Mouse (Mus musculus): ENCODE measurements around the gene Pdgfc.

GRCm38 (mm10) chr3:81143730-81144129 lies 107.5 kb downstream of the Pdgfc start:
- no peak for TF ChIP-seq MAFK (IDR thresholded peaks at IDR 0.05; ENCODE audit: insufficient read depth, low read depth, low read length)
- no peak for TF ChIP-seq ZC3H11A (IDR thresholded peaks at IDR 0.05; ENCODE audit: borderline replicate concordance, low read depth, low read length)
- TF ChIP-seq HCFC1 (IDR thresholded peaks at IDR 0.05; ENCODE audit: borderline replicate concordance, insufficient read depth, low read length) = no peak
- TF ChIP-seq ZNF384 (IDR thresholded peaks at IDR 0.05; ENCODE audit: low read depth, low read length) = no peak
